Mouse (Mus musculus): ENCODE results near the gene Siah3.

DNA sequence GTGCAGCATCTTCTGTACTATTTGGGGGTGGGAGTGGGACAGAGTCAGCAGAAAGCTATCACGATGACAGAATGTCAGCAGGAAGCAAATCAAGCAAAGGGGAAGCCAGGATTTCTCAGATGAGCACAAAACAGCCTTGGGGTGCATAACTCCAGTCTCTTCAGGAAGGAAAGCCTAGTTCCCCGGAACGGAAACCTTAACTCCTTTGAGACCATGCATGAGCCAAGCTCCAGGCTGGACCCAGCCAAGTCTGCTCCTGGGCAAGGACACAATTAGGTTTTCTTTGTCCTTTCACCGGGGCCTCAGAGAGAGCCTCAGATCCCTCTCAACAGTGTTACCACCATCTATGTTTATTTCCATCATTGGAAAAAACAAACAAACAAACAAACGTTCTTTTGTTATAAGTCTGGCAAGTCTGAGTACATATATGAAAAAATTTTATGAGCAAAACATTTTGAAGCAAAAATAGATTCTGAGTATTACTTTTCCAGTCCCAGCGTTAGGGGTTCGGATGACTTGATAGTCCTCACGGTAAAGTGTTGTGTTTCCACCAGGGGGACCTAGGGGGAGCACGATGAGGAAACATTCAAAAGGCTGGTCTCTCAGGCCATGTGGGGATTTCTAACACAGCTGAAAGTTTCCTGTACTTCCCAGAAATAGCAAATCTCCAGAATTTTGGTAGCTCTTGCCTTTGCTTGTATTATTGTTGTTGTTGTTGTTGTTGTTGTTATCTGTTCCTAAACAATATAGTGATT lies 106.0 kb downstream of the Siah3 start:
- TF ChIP-seq HCFC1 (IDR thresholded peaks at IDR 0.05; ENCODE audit: low read depth, low read length) (no peak), MYC (IDR thresholded peaks at IDR 0.05; ENCODE audit: low read depth, low read length) (no peak), TAL1 (IDR thresholded peaks at IDR 0.05; ENCODE audit: low read length) (no peak), MAZ (IDR thresholded peaks at IDR 0.05; ENCODE audit: low read depth, low read length) (no peak), POLR2A (IDR thresholded peaks at IDR 0.05; ENCODE audit: control insufficient read depth in 1 of 2, insufficient read depth in 1 of 2, low read depth in 1 of 2, low read length in 2 of 2, poor library complexity in 1 of 2) (no peak), TCF12 (IDR thresholded peaks at IDR 0.05; ENCODE audit: low read depth, low read length) (no peak), ZMIZ1 (IDR thresholded peaks at IDR 0.05; ENCODE audit: low read depth, low read length) (no peak), JUND (IDR thresholded peaks at IDR 0.05; ENCODE audit: low read depth, low read length) (no peak), CHD1 (IDR thresholded peaks at IDR 0.05; ENCODE audit: low read depth, low read length) (no peak), MEF2A (IDR thresholded peaks at IDR 0.05; ENCODE audit: extremely low read depth, insufficient replicate concordance, low read depth, low read length, poor library complexity, severe bottlenecking) (no peak), ETS1 (IDR thresholded peaks at IDR 0.05; ENCODE audit: low read depth, low read length) (no peak), TBP (IDR thresholded peaks at IDR 0.05; ENCODE audit: low read depth, low read length) (no peak)

All from MEL (cell line).